Mouse (Mus musculus) duodenum, adult 2 months (tissue): Measurements from ENCODE around the gene Sh3d19. TPM values are rescaled to one million over a fixed set of nuclear protein-coding genes. Genes with fewer than 3 reads are reported as not detected.

Experiments
- polyA plus RNA-seq: library from polyadenylated mRNA; depleted of rRNA; stranded (reverse); fragments of >200 nt; gene quantifications from 2 replicates; pipeline ENCODE4 v1.2.3, GENCODE M21; 2012; ENCODE audit warnings: low replicate concordance; rRNA removed

The Sh3d19 gene
- 106 and 107 TPM in 2 replicates for polyA plus RNA-seq

GRCm38 (mm10) chr3:85970742-85971598 is at the start of gene Sh3d19:
Sh3d19 (plus strand) TSS chr3:85971109.

GRCm38 (mm10) chr3:86002423-86002822 is 31.5 kb downstream of the Sh3d19 start, which contains the start of gene Prss48:
Prss48 (minus strand) TSS chr3:86002491.

GRCm38 (mm10) chr3:86142263-86142933 is 171.5 kb downstream of the Sh3d19 start, which contains the start of gene Rps3a1:
Rps3a1 (minus strand) TSS chr3:86142702.

Other genes starting within 250 kb of the Sh3d19 start
- gene Fam160a1, start 153.8 kb upstream of the Sh3d19 start, polyA plus RNA-seq, result 8.8 and 9.0 TPM in 2 replicates
- gene Glt28d2, start 83.6 kb upstream of the Sh3d19 start, polyA plus RNA-seq, result 1.4 and 1.7 TPM in 2 replicates
- 41.7 and 57.3 TPM in 2 replicates for gene Gm37240, start 83.6 kb upstream of the Sh3d19 start, polyA plus RNA-seq
- gene Prss48, start 31.4 kb downstream of the Sh3d19 start, polyA plus RNA-seq, result not detected in 2 replicates
- gene Rps3a1, start 171.6 kb downstream of the Sh3d19 start, polyA plus RNA-seq, result 23.5 and 27.1 TPM in 2 replicates